Mouse (Mus musculus): ENCODE measurements at regions not wholly inside any gene's neighbourhood (a gene's known extent, or its start where the extent isn't known, plus 50 kb on each side); places are given as distances from the start of the nearest gene placed in this dataset.
A peak's percentile ranks its signal among the peaks of the same experiment; 100 is the strongest.
"Not testable (repeated sequence)": the region's sequence is repeated elsewhere in the genome, so short reads cannot be mapped to it uniquely, and the experiment has no call there.

- 79% methylated on average over 6 of the region's 6 CpGs for WGBS (ENCODE audit: insufficient replicate concordance)
- H3K4me2 ChIP-seq (ENCODE audit: low read depth, low read length); DNase-seq; H3K27me3 ChIP-seq (ENCODE audit: insufficient read depth, low read length); ATAC-seq; H3K4me1 ChIP-seq (ENCODE audit: insufficient read depth); H3K9me3 ChIP-seq (ENCODE audit: low read length); H3K27ac ChIP-seq (ENCODE audit: low read depth); H3K9ac ChIP-seq (replicated peaks); H3K4me3 ChIP-seq (ENCODE audit: low read depth, low read length); H3K36me3 ChIP-seq (replicated peaks; ENCODE audit: insufficient read depth, low read length): not testable (repeated sequence)
Observed at GRCm38 (mm10) chr1:101901601-101902000, 2129.0 kb downstream of the Cntnap5b start.

- 61% methylated on average over 18 of the region's 19 CpGs for WGBS (ENCODE audit: insufficient replicate concordance)
- H3K27ac ChIP-seq (ENCODE audit: low read depth); H3K4me2 ChIP-seq (ENCODE audit: low read depth, low read length); H3K4me1 ChIP-seq (ENCODE audit: insufficient read depth); H3K9ac ChIP-seq (replicated peaks); H3K9me3 ChIP-seq (ENCODE audit: low read length); H3K27me3 ChIP-seq (ENCODE audit: insufficient read depth, low read length); H3K36me3 ChIP-seq (replicated peaks; ENCODE audit: insufficient read depth, low read length): not testable (repeated sequence)
- peak; percentile 68 for ATAC-seq
- peak overlapping the region; percentile 23 for H3K4me3 ChIP-seq (ENCODE audit: low read depth, low read length)
- DNase-seq = peak; percentile 11
Observed at GRCm38 (mm10) chr1:101902154-101902825, 2129.7 kb downstream of the Cntnap5b start.

- H3K9ac ChIP-seq (replicated peaks); H3K27me3 ChIP-seq (ENCODE audit: insufficient read depth, low read length); H3K4me3 ChIP-seq (ENCODE audit: low read depth, low read length); H3K36me3 ChIP-seq (replicated peaks; ENCODE audit: insufficient read depth, low read length); H3K4me2 ChIP-seq (ENCODE audit: low read depth, low read length); H3K4me1 ChIP-seq (ENCODE audit: insufficient read depth); H3K9me3 ChIP-seq (ENCODE audit: low read length); ATAC-seq; DNase-seq; H3K27ac ChIP-seq (ENCODE audit: low read depth): not testable (repeated sequence)
- 67% methylated on average over 7 of the region's 8 CpGs for WGBS (ENCODE audit: insufficient replicate concordance)
Observed at GRCm38 (mm10) chr1:101902826-101903210, 2130.3 kb downstream of the Cntnap5b start.

- not testable (repeated sequence) for DNase-seq; H3K9ac ChIP-seq (replicated peaks); H3K4me3 ChIP-seq (ENCODE audit: low read depth, low read length); H3K4me2 ChIP-seq (ENCODE audit: low read depth, low read length); H3K27me3 ChIP-seq (ENCODE audit: insufficient read depth, low read length); H3K9me3 ChIP-seq (ENCODE audit: low read length); ATAC-seq; H3K4me1 ChIP-seq (ENCODE audit: insufficient read depth); H3K27ac ChIP-seq (ENCODE audit: low read depth); H3K36me3 ChIP-seq (replicated peaks; ENCODE audit: insufficient read depth, low read length)
- WGBS (ENCODE audit: insufficient replicate concordance) = 64% methylated on average over 2 of the region's 2 CpGs
Observed at GRCm38 (mm10) chr1:101916991-101917390, 2144.4 kb downstream of the Cntnap5b start.

- DNase-seq = no peak
- Histone ChIP-seq H3K4me3 (ENCODE audit: low read depth, low read length) (no peak overlapping the region), H3K36me3 (replicated peaks; ENCODE audit: insufficient read depth, low read length) (no peaks in the 10 kb centered on the region), H3K27me3 (ENCODE audit: insufficient read depth, low read length) (no peaks in the 10 kb centered on the region), H3K4me2 (ENCODE audit: low read depth, low read length) (no peak overlapping the region), H3K9ac (replicated peaks) (no peak overlapping the region), H3K4me1 (ENCODE audit: insufficient read depth) (no peaks in the 10 kb centered on the region), H3K9me3 (ENCODE audit: low read length) (no peaks in the 10 kb centered on the region), H3K27ac (ENCODE audit: low read depth) (no peak overlapping the region)
- no peak for TF ChIP-seq CTCF (IDR thresholded peaks at IDR 0.05; ENCODE audit: low read depth)
- ATAC-seq = no peak
- 42% methylated on average over 1 of the region's 1 CpGs for WGBS (ENCODE audit: insufficient replicate concordance)
Observed at GRCm38 (mm10) chr1:101918872-101919271, 2146.3 kb downstream of the Cntnap5b start.

DNA sequence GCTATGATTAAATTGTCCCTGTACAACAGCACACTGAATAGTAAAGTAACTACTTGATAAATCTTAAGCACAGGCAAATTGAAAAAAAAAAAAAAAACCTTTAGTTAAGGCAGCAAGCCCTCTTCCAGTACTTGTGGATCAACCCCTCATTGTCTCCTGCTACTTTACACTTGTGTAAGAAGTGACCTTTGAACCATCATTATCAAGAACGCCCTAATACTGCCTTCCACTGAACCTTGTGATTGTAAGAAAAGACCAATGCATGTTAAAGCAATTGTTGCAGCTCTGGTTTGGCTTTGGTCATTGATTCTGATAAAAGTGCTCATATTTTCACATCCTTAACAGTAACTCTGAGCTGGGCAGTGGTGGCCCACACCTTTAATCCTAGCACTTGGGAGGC lies 2168.5 kb downstream of the Cntnap5b start:
- Histone ChIP-seq H3K9ac (replicated peaks) (no peak overlapping the region), H3K27ac (ENCODE audit: low read depth) (no peak overlapping the region), H3K9me3 (ENCODE audit: low read length) (no peaks in the 10 kb centered on the region), H3K4me3 (ENCODE audit: low read depth, low read length) (no peak overlapping the region), H3K27me3 (ENCODE audit: insufficient read depth, low read length) (no peaks in the 10 kb centered on the region), H3K36me3 (replicated peaks; ENCODE audit: insufficient read depth, low read length) (no peaks in the 10 kb centered on the region), H3K4me2 (ENCODE audit: low read depth, low read length) (no peak overlapping the region), H3K4me1 (ENCODE audit: insufficient read depth) (no peaks in the 10 kb centered on the region)
- 53% methylated on average over 1 of the region's 1 CpGs for WGBS (ENCODE audit: insufficient replicate concordance)
- no peak for DNase-seq
- ATAC-seq = no peak
- no peak for TF ChIP-seq EP300 (IDR thresholded peaks at IDR 0.05; ENCODE audit: low read depth)
